Mouse (Mus musculus) lung, embryonic 15.5 days (tissue): ENCODE measurements at regions not wholly inside any gene's neighbourhood (a gene's known extent, or its start where the extent isn't known, plus 50 kb on each side); places are given as distances from the start of the nearest gene placed in this dataset.

Experiments used
- ATAC-seq: fragments of 200-750 bp; cut with Nextera tagmentation; 2 replicates; pipeline ENCODE4 v1.8.0; 2017; ENCODE audit warnings: moderate number of reproducible peaks, borderline replicate concordance; ENCODE audit not compliant: low FRiP score, low TSS enrichment; ENCODE audit errors: extremely low read depth
- H3K27ac ChIP-seq: fragments of 300-500 bp; sonication (generic); 2 replicates; pipeline ENCODE4 v1.5.1; 2015; ENCODE audit warnings: moderate library complexity, mild to moderate bottlenecking, inconsistent platforms
- H3K27me3 ChIP-seq: fragments of 300-500 bp; sonication (generic); 2 replicates; pipeline ENCODE4 v1.6.1; 2015; ENCODE audit warnings: inconsistent platforms
- H3K36me3 ChIP-seq: fragments of 300-500 bp; sonication (generic); 2 replicates; pipeline ENCODE4 v1.6.1; 2015; ENCODE audit warnings: inconsistent platforms
- H3K4me1 ChIP-seq: fragments of 300-500 bp; sonication (generic); 2 replicates; pipeline ENCODE4 v1.6.1; 2015; ENCODE audit warnings: inconsistent platforms
- H3K4me2 ChIP-seq: fragments of 300-500 bp; sonication (generic); 2 replicates; pipeline ENCODE4 v1.6.1; 2015; ENCODE audit warnings: inconsistent platforms, mild to moderate bottlenecking, moderate library complexity
- H3K4me3 ChIP-seq: fragments of 300-500 bp; sonication (generic); 2 replicates; pipeline ENCODE4 v1.5.1; 2015; ENCODE audit warnings: mild to moderate bottlenecking, inconsistent platforms
- H3K9ac ChIP-seq: fragments of 300-500 bp; sonication (generic); 2 replicates; pipeline ENCODE4 v1.6.1; 2015; ENCODE audit warnings: inconsistent platforms
- H3K9me3 ChIP-seq: fragments of 300-500 bp; sonication (generic); 2 replicates; pipeline ENCODE4 v1.6.1; 2016; ENCODE audit warnings: inconsistent platforms
- WGBS: fragments of 180-500 bp; shearing (Covaris S2); methylation state at CpG from one replicate; pipeline ENCODE4 v1.1.7; 2015; 5-methylcytosine and 5-hydroxymethylcytosine counted together

DNA sequence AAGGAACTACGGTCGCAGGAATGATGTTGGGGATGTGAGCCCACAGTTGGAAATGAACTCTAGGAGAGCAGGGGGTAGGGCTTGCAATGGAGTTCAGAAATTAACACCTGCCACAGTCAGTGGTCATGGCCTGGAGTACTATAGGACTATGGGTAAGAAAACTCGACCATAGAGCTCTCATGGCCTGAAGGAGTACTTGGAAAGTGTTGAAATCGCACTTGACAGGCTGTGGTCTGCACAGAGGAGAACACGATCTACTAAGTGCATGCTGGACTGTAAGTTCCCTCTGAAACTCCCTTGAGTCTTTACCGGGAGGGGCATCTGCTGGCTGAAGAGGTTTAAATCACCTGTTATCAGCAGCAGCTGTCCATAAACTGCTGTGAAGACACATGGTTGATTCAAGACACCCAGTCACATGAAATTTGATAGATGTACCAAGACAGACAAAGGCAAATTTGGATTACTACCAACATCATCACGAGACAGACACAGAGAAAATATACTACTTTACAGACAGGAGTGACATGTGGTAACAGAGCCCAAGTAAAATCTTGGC is 430.6 kb downstream of the Irx1 start:
- Histone ChIP-seq H3K4me2 (no peak overlapping the region), H3K9ac (no peak overlapping the region), H3K27me3 (no peaks in the 10 kb centered on the region), H3K36me3 (no peaks in the 10 kb centered on the region), H3K4me3 (no peak overlapping the region), H3K4me1 (0 out of 2 replicates have a peak, but pooled peaks cover 4% of the 10 kb centered on the region), H3K27ac (no peak overlapping the region), H3K9me3 (no peaks in the 10 kb centered on the region)
- ATAC-seq: no peak
- 56% methylated on average over 7 of the region's 7 CpGs for WGBS

DNA sequence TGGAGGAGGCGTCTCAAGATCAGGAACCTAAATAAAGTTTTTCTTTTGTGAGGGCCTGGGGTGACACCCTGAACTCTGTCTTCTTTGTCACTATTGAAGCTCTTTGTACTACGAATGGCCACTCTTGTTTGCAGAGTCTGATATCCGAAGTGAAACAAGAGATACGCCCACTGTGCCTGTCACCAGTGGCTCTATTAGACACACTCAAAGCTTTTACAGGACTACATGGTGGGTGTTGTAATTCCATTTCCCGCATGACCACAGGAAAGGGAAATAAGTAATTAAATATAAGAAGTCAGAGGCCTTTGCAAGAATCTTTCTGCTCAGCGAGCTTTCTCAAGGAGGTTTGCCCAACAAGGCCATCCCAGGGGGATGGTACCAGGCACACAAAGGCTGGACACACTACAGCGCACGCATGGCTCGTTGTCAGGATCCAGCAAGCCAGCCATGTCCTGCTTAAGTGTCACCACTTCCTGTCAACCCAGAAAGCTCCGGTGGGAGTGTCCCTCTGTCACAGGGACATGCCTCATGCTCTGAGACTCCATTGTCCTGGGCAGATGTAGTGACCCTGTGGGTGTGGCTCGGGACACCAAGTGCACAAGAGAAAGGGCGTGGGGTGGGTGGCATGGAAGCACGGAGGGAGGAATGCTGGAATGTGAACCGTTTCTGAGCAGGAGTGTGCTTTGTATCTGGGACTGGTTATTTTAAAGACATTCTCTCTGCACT is 434.0 kb downstream of the Irx1 start:
- Histone ChIP-seq H3K36me3 (no peaks in the 10 kb centered on the region), H3K4me3 (no peak overlapping the region), H3K9me3 (no peaks in the 10 kb centered on the region), H3K4me2 (no peak overlapping the region), H3K4me1 (0 out of 2 replicates have a peak, but pooled peaks cover 4% of the 10 kb centered on the region), H3K27ac (no peak overlapping the region), H3K9ac (no peak overlapping the region), H3K27me3 (no peaks in the 10 kb centered on the region)
- 49% methylated on average over 14 of the region's 14 CpGs for WGBS
- peak; percentile 42; the same call in 1 of the 2 replicates for ATAC-seq

DNA sequence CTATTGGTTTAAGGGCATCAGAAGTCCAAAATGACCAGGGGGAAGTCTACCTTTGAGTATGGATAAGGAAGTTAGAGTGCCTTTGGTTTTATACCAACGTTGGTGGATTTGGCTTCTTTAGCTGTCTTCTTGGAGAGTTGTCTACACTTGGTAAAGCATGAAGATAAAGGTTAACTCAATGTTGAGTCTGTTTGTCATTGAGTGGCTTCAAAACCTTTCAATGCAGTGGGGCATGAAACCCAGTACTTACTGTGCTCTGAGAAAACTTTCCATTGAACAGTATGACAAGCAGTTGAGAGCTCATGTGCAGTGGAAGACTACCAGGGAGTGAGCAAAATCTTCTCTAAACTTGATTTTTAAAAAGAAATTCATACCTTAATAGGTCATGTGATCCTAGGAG is 445.7 kb downstream of the Irx1 start:
- H3K36me3 ChIP-seq: no peaks in the 10 kb centered on the region
- no peaks in the 10 kb centered on the region for H3K9me3 ChIP-seq
- H3K4me2 ChIP-seq: no peak overlapping the region
- H3K4me1 ChIP-seq: no peaks in the 10 kb centered on the region
- ATAC-seq: no peak
- 77% methylated on average over 1 of the region's 1 CpGs for WGBS
- H3K9ac ChIP-seq: no peak overlapping the region
- H3K27me3 ChIP-seq: no peaks in the 10 kb centered on the region
- no peak overlapping the region for H3K27ac ChIP-seq
- no peak overlapping the region for H3K4me3 ChIP-seq

DNA sequence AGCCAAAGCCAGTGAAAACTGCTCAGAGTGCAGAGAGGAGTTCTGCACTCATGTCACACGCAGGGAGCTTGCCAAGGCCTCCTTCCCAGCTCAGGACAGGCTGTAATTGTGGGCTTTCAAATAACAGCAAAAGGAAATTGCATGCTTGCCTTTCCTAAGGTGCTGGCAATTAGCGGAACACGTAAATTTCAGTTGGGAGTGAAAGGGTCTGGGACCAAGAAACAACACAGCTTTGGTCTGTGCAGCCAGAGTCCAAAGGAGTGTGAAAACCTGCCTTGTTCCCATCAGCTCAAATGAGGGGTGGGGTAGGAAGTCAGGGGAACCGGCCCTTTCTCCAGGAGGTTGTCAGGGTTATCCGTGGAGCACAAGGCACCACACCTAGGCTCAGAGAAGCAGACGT is 450.3 kb downstream of the Irx1 start:
- Histone ChIP-seq H3K36me3 (no peaks in the 10 kb centered on the region), H3K4me3 (no peak overlapping the region), H3K27ac (no peak overlapping the region), H3K4me2 (no peak overlapping the region), H3K27me3 (no peaks in the 10 kb centered on the region), H3K9ac (no peak overlapping the region), H3K9me3 (no peaks in the 10 kb centered on the region), H3K4me1 (no peaks in the 10 kb centered on the region)
- 60% methylated on average over 6 of the region's 6 CpGs for WGBS
- no peak for ATAC-seq

DNA sequence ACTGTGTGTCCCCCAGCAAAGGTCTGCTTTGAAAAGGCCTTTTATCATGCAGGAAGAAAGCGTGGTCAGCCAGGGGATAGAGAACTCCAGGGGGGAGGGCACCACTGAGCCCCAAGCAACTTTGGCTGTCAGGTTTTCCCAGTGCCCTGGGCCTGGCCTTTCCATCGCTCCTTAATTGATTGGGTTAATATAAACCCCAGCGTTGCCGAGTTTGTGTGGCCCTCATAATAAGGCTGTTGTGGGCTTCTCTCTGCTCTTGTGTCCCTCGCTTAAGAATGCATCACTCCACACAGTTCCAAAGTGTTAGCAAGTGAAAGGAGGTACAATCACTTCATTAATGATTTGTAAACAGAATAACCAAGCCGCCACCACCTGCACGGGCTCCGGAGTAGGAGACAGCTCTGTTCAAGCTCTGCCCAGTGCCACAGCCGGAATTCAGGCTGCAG is 455.5 kb downstream of the Irx1 start:
- H3K9me3 ChIP-seq: no peaks in the 10 kb centered on the region
- peaks cover 4% of the 10 kb centered on the region; the same call in 1 of the 2 replicates for H3K4me1 ChIP-seq
- H3K4me3 ChIP-seq: no peak overlapping the region
- no peak overlapping the region for H3K9ac ChIP-seq
- no peak overlapping the region for H3K4me2 ChIP-seq
- no peaks in the 10 kb centered on the region for H3K36me3 ChIP-seq
- ATAC-seq: no peak
- H3K27me3 ChIP-seq: no peaks in the 10 kb centered on the region
- no peak overlapping the region for H3K27ac ChIP-seq
- 11% methylated on average over 9 of the region's 9 CpGs for WGBS

DNA sequence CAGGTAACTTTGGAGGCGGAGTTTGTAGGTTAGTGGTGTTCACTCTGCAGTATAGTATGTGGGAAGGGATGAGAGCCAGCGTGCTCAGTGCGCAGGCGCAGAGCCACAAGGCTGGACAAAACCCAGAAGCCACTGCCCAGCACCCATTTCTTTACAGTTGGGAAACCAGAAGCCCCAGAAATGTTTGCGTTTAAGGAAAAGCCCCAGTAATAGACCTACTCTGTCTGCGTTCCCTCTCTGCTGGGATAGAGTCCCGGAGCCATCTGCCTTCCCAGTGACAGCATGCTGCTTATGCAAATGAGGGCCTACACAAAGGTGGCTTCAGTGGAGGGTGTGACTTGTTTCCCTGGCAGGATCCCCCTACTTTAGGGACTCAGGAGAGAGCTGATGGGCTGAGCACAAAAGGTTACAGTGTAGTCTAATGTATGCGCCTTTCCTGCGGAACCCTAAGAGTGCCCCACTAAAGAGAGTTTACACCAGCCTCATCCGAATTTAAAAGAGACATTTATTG is 456.0 kb downstream of the Irx1 start:
- WGBS: 17% methylated on average over 10 of the region's 10 CpGs
- Histone ChIP-seq H3K27ac (no peak overlapping the region), H3K36me3 (no peaks in the 10 kb centered on the region), H3K9me3 (no peaks in the 10 kb centered on the region), H3K27me3 (no peaks in the 10 kb centered on the region), H3K4me1 (peaks cover 4% of the 10 kb centered on the region; the same call in 1 of the 2 replicates), H3K4me3 (no peak overlapping the region), H3K4me2 (no peak overlapping the region), H3K9ac (no peak overlapping the region)
- ATAC-seq: peak; percentile 49; the same call in 1 of the 2 replicates

DNA sequence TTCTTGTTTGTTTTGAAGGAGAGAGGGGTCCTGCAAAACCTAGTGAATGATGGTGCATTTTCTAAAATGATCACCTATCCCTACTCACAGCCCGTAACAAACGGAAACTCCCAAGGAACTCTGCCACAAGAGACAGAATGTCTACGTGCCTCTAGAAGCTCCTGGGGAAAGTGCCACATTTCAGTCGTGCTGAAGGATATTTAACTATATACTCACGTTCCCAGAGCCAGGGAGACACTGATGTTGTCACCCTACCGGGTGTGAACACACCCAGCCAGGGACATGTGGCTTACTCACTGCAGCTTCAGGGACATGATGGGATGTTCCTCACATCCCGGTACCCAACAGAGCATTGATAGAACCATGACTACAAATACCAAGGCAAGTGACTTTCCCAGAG is 456.7 kb downstream of the Irx1 start:
- Histone ChIP-seq H3K27ac (no peak overlapping the region), H3K4me2 (no peak overlapping the region), H3K9me3 (no peaks in the 10 kb centered on the region), H3K27me3 (no peaks in the 10 kb centered on the region), H3K9ac (no peak overlapping the region), H3K4me3 (no peak overlapping the region), H3K4me1 (peaks cover 4% of the 10 kb centered on the region; the same call in 1 of the 2 replicates), H3K36me3 (no peaks in the 10 kb centered on the region)
- WGBS: 28% methylated on average over 7 of the region's 7 CpGs
- ATAC-seq: no peak

DNA sequence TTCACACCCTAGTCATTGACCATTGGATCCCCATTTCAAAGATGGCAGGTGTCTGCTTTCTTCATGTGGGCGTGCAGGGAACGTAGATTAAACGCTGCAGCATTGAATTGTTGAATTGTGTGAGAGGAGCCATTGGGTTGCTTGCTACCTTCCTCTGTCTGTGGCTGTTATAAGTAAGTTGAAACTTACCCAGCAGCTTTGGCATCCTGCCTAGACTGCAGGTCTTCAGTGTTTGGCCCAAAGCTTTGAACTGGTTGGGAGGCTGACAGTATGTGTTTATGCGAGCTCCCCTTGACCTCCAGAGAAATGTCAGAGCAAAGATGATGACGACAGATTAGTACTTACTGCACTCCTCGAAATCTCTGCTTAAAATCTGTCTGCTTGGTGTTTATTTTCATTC is 473.8 kb downstream of the Irx1 start:
- Histone ChIP-seq H3K4me2 (no peak overlapping the region), H3K27ac (no peak overlapping the region), H3K4me1 (no peaks in the 10 kb centered on the region), H3K9me3 (no peaks in the 10 kb centered on the region), H3K27me3 (no peaks in the 10 kb centered on the region), H3K9ac (no peak overlapping the region), H3K4me3 (no peak overlapping the region), H3K36me3 (no peaks in the 10 kb centered on the region)
- 48% methylated on average over 6 of the region's 6 CpGs for WGBS
- ATAC-seq: no peak

DNA sequence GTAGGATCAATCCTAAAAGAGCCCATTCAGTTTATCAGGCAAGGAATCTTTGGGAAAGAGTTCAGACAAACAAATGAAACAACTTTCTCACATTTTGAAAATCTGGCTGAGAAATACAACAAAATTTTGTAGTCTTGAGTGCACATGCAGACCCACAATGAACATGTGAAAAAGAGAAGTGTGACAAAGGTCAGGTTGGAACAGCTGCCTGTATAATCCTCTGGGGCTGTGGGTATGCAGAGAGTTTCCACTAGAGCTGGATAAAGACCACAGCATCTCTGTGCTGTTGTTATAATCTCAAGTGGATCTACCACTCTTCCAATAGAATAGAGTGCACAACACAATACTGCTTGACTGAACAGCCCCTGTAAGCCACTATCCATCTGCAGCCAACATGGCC is 482.3 kb downstream of the Irx1 start:
- Histone ChIP-seq H3K9me3 (no peaks in the 10 kb centered on the region), H3K27ac (no peak overlapping the region), H3K36me3 (no peaks in the 10 kb centered on the region), H3K4me3 (no peak overlapping the region), H3K27me3 (no peaks in the 10 kb centered on the region), H3K4me2 (no peak overlapping the region), H3K9ac (no peak overlapping the region), H3K4me1 (no peaks in the 10 kb centered on the region)
- ATAC-seq: no peak

DNA sequence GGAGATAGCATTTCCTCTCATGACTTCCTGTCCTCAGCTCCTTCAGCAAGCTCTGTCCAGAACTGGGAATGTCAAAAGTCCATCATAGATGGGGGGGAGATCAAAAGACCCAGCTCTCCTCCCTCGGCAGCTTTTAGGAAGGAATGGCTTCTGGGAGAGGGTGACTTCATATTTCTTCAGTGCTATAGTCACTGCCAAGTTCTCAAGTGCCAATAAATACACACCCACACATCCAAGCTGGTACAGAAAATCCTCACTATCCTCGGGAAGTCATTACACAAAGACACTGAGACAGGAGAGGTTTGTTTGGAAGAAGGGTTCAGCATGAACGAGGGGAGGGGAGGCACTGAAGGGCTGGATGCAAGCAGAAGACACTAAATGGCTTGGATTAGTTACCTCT is 502.0 kb downstream of the Irx1 start:
- ATAC-seq: no peak
- H3K27me3 ChIP-seq: peaks cover 10% of the 10 kb centered on the region; the same call in 1 of the 2 replicates
- no peak overlapping the region for H3K27ac ChIP-seq
- 30% methylated on average over 3 of the region's 3 CpGs for WGBS
- no peak overlapping the region for H3K4me3 ChIP-seq
- peaks cover 16% of the 10 kb centered on the region; the same call in 1 of the 2 replicates for H3K4me1 ChIP-seq
- H3K4me2 ChIP-seq: no peak overlapping the region
- no peak overlapping the region for H3K9ac ChIP-seq
- no peaks in the 10 kb centered on the region for H3K9me3 ChIP-seq
- no peaks in the 10 kb centered on the region for H3K36me3 ChIP-seq

DNA sequence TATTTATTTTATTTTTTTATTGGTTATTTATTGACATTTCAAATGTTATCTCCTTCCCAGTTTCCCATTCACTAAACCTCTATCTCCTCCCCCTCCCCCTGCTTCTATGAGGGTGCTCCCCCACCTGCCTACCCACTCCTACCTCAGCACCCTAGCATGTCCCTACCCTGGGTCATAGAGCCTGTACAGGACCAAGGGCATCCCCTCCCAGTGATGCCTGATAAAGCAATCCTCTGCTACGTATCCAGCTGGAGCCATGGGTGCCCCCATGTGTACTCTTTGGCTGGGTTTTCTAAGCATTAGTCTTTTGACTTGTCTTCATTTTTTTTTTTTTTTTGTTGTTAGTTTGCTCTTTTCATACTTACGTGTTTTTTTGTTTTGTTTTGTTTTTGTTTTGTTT is 502.9 kb downstream of the Irx1 start:
- peaks cover 14% of the 10 kb centered on the region; the same call in 1 of the 2 replicates for H3K27me3 ChIP-seq
- H3K9ac ChIP-seq: no peak overlapping the region
- peaks cover 16% of the 10 kb centered on the region; the same call in 1 of the 2 replicates for H3K4me1 ChIP-seq
- H3K9me3 ChIP-seq: no peaks in the 10 kb centered on the region
- no peak for ATAC-seq
- H3K27ac ChIP-seq: no peak overlapping the region
- H3K4me3 ChIP-seq: no peak overlapping the region
- H3K4me2 ChIP-seq: no peak overlapping the region
- 74% methylated on average over 2 of the region's 2 CpGs for WGBS
- H3K36me3 ChIP-seq: no peaks in the 10 kb centered on the region

DNA sequence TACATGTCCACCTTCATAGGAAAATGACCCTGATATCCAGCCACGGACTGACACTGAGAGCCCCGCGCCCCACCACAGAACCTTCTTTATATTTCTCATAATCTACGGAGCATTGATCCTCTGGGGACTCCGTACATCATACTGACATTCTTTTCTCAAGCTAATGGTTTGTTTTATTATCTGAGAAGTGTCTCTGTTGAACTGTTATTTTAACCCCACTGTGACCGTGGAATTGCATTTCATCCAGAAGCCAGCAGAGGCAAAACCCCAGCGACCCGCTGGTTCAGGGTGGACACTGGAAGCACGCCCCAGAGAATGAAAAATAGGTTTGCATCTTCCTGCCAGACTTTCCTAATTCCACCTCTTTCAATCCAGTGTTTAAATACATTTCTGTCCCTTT is 503.4 kb downstream of the Irx1 start:
- H3K4me2 ChIP-seq: no peak overlapping the region
- no peaks in the 10 kb centered on the region for H3K9me3 ChIP-seq
- 20% methylated on average over 9 of the region's 9 CpGs for WGBS
- no peak overlapping the region for H3K4me3 ChIP-seq
- H3K9ac ChIP-seq: no peak overlapping the region
- no peak for ATAC-seq
- H3K27me3 ChIP-seq: peaks cover 14% of the 10 kb centered on the region; the same call in 1 of the 2 replicates
- H3K27ac ChIP-seq: no peak overlapping the region
- H3K4me1 ChIP-seq: peaks cover 16% of the 10 kb centered on the region; the same call in 1 of the 2 replicates
- no peaks in the 10 kb centered on the region for H3K36me3 ChIP-seq
